Mouse (Mus musculus) intestine, embryonic 14.5 days (tissue): ENCODE data around the gene Qsox2. TPM values are rescaled to one million over a fixed set of nuclear protein-coding genes. Genes with fewer than 3 reads are reported as not detected.

ENCODE experiments used
- ATAC-seq: fragments of 200-750 bp; cut with Nextera tagmentation; replicated peaks from 2 replicates; pipeline ENCODE4 v1.8.0; 2017; ENCODE audit warnings: low read depth, moderate number of reproducible peaks, moderate TSS enrichment, moderate library complexity; ENCODE audit not compliant: low FRiP score, low TSS enrichment
- DNase-seq: peaks from one replicate; pipeline ENCODE4 v3.0.0-alpha.2; 2018; ENCODE audit warnings: low spot score
- H3K27ac ChIP-seq: fragments of 300-500 bp; sonication (generic); 2 replicates; pipeline ENCODE4 v1.5.1; 2014; ENCODE audit warnings: low read depth, mild to moderate bottlenecking, control low read depth
- H3K27me3 ChIP-seq: fragments of 300-500 bp; sonication (generic); replicated peaks from 2 replicates; pipeline ENCODE4 v1.6.1; 2014; ENCODE audit warnings: low read length, control low read depth; ENCODE audit not compliant: control insufficient read depth, insufficient read depth
- H3K36me3 ChIP-seq: fragments of 300-500 bp; sonication (generic); 2 replicates; pipeline ENCODE4 v1.6.1; 2014; ENCODE audit warnings: low read length, control low read depth; ENCODE audit not compliant: control insufficient read depth, insufficient read depth
- H3K4me1 ChIP-seq: fragments of 300-500 bp; sonication (generic); replicated peaks from 2 replicates; pipeline ENCODE4 v1.6.1; 2014; ENCODE audit warnings: low read length, control low read depth, mixed read lengths; ENCODE audit not compliant: control insufficient read depth, insufficient read depth
- H3K4me2 ChIP-seq: fragments of 300-500 bp; sonication (generic); 2 replicates; pipeline ENCODE4 v1.6.1; 2014; ENCODE audit warnings: low read length
- H3K4me3 ChIP-seq: fragments of 300-500 bp; sonication (generic); 2 replicates; pipeline ENCODE4 v1.5.1; 2014; ENCODE audit warnings: low read depth, low read length, control low read depth, mixed read lengths
- H3K9ac ChIP-seq: fragments of 300-500 bp; sonication (generic); 2 replicates; pipeline ENCODE4 v1.6.1; 2014; ENCODE audit warnings: mild to moderate bottlenecking, low read length
- H3K9me3 ChIP-seq: fragments of 300-500 bp; sonication (generic); 2 replicates; pipeline ENCODE4 v1.6.1; 2016; ENCODE audit warnings: low read length, control low read depth; ENCODE audit not compliant: control insufficient read depth
- WGBS: fragments of 180-500 bp; shearing (Covaris S2); extraction: QIAGEN DNeasy Blood & Tissue Kit; methylation state at CpG from one replicate; pipeline ENCODE4 v1.1.7; 2014; 5-methylcytosine and 5-hydroxymethylcytosine counted together
- polyA plus RNA-seq: library from polyadenylated mRNA; unstranded; fragments of >200 nt; fragmentation: Nextera tagmentation; extraction: Ambion mirVana; gene quantifications from 2 replicates; pipeline ENCODE4 v1.2.1, GENCODE M21; 2014

Gene Qsox2
- polyA plus RNA-seq, 1 experiment from 2014 or later, result 23.4 TPM

DNA sequence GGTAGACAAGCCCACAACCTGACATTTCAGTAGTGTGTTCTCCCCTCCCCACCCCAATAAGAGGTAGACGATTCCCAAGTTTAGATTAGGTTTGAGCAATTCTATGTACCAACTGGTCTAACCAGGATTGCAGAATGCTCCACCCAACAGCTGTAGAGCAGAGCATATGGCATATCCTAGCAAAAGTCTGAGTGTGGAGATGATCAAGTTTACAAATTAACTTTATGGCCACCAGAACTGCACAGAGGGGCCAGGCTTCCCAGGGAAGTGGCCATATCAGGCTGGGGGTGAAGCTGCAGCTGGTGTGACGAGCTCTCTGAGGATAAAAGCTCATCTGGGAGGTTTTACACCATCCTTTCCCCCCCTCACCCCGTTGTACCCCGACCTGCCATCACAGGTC lies 27.3 kb upstream of the Qsox2 start:
- no peak for ATAC-seq
- Histone ChIP-seq H3K4me3 (no peak overlapping the region), H3K27ac (no peak overlapping the region; the same call in 1 of the 2 replicates), H3K36me3 (no peaks in the 10 kb centered on the region), H3K27me3 (no peaks in the 10 kb centered on the region), H3K9me3 (no peaks in the 10 kb centered on the region), H3K9ac (no peak overlapping the region), H3K4me2 (no peak overlapping the region), H3K4me1 (0 out of 2 replicates have a peak, but pooled peaks cover 3% of the 10 kb centered on the region)
- no peak for DNase-seq
- 61% methylated on average over 4 of the region's 4 CpGs for WGBS

GRCm38 (mm10) chr2:26257315-26258096 lies 20.2 kb upstream of the Qsox2 start:
- Histone ChIP-seq H3K4me1 (no peaks in the 10 kb centered on the region), H3K4me3 (no peak overlapping the region), H3K27ac (no peak overlapping the region), H3K27me3 (no peaks in the 10 kb centered on the region), H3K36me3 (no peaks in the 10 kb centered on the region), H3K9me3 (no peaks in the 10 kb centered on the region), H3K4me2 (no peak overlapping the region), H3K9ac (no peak overlapping the region)
- DNase-seq (no peak), ATAC-seq (no peak)
- 81% methylated on average over 16 of the region's 16 CpGs for whole genome bisulfite sequencing

- WGBS, result 56% methylated on average over 4 of the region's 4 CpGs
- no peak for DNase-seq
- Histone ChIP-seq H3K27ac (no peak overlapping the region), H3K4me2 (no peak overlapping the region), H3K27me3 (no peaks in the 10 kb centered on the region), H3K36me3 (no peaks in the 10 kb centered on the region), H3K4me1 (no peaks in the 10 kb centered on the region), H3K9me3 (no peaks in the 10 kb centered on the region), H3K9ac (no peak overlapping the region), H3K4me3 (no peak overlapping the region)
- no peak for ATAC-seq
Observed at GRCm38 (mm10) chr2:26254816-26255215, 17.5 kb upstream of the Qsox2 start.

- no peaks in the 10 kb centered on the region for H3K9me3 ChIP-seq
- H3K27ac ChIP-seq, result no peak overlapping the region
- H3K27me3 ChIP-seq, result no peaks in the 10 kb centered on the region
- WGBS, result 56% methylated on average over 8 of the region's 8 CpGs
- H3K36me3 ChIP-seq, result no peaks in the 10 kb centered on the region
- ATAC-seq (no peak), DNase-seq (no peak)
- no peaks in the 10 kb centered on the region for H3K4me1 ChIP-seq
- H3K4me3 ChIP-seq, result no peak overlapping the region
- H3K9ac ChIP-seq, result no peak overlapping the region
- no peak overlapping the region for H3K4me2 ChIP-seq
Observed at GRCm38 (mm10) chr2:26252514-26253206, 15.3 kb upstream of the Qsox2 start.

DNA sequence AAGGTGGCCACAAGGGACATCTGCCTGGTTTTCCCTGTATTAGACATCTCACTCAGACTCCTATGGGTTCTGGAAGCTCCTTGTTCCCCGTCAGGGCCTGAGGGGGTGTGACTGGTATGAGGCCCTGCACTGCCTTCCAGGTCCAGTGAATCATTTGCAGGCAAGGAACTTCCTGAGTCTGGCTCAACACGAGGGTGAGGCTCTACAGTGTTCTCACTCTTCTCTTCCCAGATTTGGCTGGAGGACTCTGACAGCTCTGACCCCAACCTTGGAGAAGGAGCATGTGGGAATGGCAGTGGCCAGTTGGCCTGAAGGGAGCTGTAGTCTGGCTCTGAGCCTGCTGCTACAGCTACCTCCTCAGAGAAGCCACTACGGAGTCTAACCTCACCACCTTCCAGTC lies 10.2 kb upstream of the Qsox2 start:
- DNase-seq (no peak), ATAC-seq (no peak)
- Histone ChIP-seq H3K4me1 (no peaks in the 10 kb centered on the region), H3K9ac (no peak overlapping the region), H3K36me3 (no peaks in the 10 kb centered on the region), H3K4me2 (no peak overlapping the region), H3K27ac (no peak overlapping the region), H3K27me3 (no peaks in the 10 kb centered on the region), H3K4me3 (no peak overlapping the region), H3K9me3 (no peaks in the 10 kb centered on the region)
- WGBS, result 50% methylated on average over 3 of the region's 3 CpGs

GRCm38 (mm10) chr2:26240841-26241240 lies 3.5 kb upstream of the Qsox2 start:
- Histone ChIP-seq H3K4me2 (no peak overlapping the region), H3K4me3 (no peak overlapping the region), H3K27ac (no peak overlapping the region), H3K9ac (no peak overlapping the region), H3K27me3 (no peaks in the 10 kb centered on the region), H3K36me3 (no peaks in the 10 kb centered on the region), H3K9me3 (no peaks in the 10 kb centered on the region), H3K4me1 (peaks cover 18% of the 10 kb centered on the region)
- WGBS, result 46% methylated on average over 3 of the region's 3 CpGs
- ATAC-seq (no peak), DNase-seq (no peak)

- no peak overlapping the region for H3K9ac ChIP-seq
- H3K9me3 ChIP-seq, result no peaks in the 10 kb centered on the region
- no peak overlapping the region for H3K27ac ChIP-seq
- no peak for ATAC-seq
- H3K4me3 ChIP-seq, result no peak overlapping the region
- 39% methylated on average over 9 of the region's 9 CpGs for WGBS
- no peaks in the 10 kb centered on the region for H3K36me3 ChIP-seq
- DNase-seq, result peak; percentile 54
- peaks cover 23% of the 10 kb centered on the region for H3K4me1 ChIP-seq
- H3K27me3 ChIP-seq, result no peaks in the 10 kb centered on the region
- H3K4me2 ChIP-seq, result no peak overlapping the region
Observed at GRCm38 (mm10) chr2:26240330-26240729, 3.0 kb upstream of the Qsox2 start.

DNA sequence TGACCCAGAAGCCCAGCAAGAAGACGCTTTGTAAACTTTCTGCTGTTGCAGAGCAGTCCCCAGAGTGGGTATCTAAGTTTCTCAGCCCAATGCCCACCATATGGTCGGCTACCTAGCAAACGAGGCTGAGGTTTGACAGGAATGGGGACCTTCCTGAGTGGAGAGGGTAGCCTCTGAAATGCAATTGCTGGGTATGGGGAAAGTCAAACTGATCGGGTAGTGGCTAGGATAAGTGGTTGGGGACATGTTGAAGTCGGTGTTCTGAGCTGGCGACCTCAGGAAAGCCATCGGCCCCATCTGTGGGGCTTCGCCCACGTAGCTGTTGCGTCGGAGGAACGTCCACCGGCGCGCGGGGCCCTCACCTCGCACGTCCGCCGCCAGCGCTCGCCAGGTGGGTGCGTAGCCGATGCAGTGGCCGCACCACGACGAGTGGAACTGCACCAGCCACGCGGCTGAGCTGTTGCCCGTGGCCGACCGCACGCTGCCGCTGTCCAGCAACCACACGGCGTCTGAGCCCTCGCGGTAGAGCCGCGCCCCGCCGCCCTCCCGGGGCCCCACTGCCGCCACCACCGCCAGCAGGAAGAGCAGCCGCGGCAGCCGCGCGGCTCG lies 540 bp downstream of the Qsox2 start:
- peak; percentile 70 for DNase-seq
- under 1% methylated on average over 49 of the region's 51 CpGs for WGBS

More for the DNA sequence above, 540 bp downstream of the Qsox2 start:
- Histone ChIP-seq H3K9me3 (no peaks in the 10 kb centered on the region), H3K4me3 (peak overlapping the region; percentile 63), H3K4me1 (peaks cover 23% of the 10 kb centered on the region), H3K36me3 (no peaks in the 10 kb centered on the region), H3K27ac (peak overlapping the region; percentile 47; the same call in 1 of the 2 replicates), H3K4me2 (peak overlapping the region; percentile 81), H3K27me3 (no peaks in the 10 kb centered on the region), H3K9ac (peak overlapping the region; percentile 58)
- ATAC-seq, result peak; percentile 34
